Mouse (Mus musculus) neutrophil, adult 5-6 weeks (primary cell): ENCODE measurements around the gene Trpm3. TPM values are rescaled to one million over a fixed set of nuclear protein-coding genes. Genes with fewer than 3 reads are reported as not detected.

ENCODE experiments used
- ATAC-seq: fragments of 151-379, 151-347 bp; 2 replicates; pipeline ENCODE4 v1.8.0; 2017; ENCODE audit warnings: mild to moderate bottlenecking, moderate TSS enrichment; ENCODE audit not compliant: insufficient number of reproducible peaks, poor library complexity, low FRiP score, severe bottlenecking; ENCODE audit errors: extremely low read depth
- total RNA-seq: library from RNA; stranded (forward); fragments of 200-1000 nt; gene quantifications from 2 replicates; pipeline ENCODE4 v1.2.3, GENCODE M21; 2017

The Trpm3 gene
- total RNA-seq, 1 experiment from 2014 or later, result not detected

DNA sequence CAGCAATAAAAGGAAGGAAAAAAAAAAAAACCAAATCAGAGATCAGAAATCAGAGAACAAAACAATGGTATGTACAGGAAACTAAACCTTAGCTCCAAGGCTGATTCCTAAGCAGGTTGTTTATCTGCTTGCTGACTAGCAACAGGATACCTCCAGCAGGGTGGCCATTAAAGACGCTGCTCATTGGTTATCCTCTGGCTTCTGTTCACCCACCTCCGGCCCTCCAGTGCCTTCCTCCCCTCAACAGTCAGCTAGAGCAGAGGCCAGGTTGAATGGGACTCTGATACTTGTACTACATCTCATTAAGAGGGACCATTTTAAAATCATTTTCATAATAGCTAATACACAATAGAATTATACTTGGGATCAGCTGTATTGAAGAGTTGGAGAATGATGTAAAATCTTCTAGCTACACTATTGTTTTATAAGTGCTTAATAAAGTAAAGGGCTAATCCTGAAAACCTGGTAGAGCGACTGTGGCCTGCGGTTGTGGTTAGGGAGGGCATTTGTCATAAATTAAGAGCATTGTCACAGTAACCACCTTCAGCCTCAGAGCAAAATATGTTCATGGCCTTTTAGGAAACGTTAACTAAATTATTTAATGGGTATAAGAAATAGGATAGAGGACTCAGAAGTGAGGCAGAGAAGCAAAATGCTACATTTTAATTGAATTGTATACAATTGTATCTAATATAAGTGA lies 469.3 kb downstream of the Trpm3 start:
- ATAC-seq, result no peak

DNA sequence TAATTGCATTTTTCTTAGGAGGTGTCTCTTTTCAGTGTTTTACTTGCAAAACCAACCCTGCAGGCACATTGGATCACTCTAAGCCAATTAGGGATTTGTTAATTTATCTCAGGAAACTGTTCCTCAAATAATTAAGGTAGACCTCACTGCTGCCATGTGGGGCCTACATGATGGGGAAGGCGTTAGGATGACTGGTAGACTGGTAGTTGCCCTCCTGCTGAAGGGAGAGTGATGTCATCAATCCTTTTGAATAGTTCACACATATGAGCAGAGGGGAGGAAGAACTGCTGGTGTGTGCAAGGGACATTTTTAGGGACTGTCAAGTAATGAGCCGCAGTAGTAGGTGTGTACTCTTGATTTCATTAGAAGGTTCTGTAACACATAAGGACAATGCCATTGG lies 472.8 kb downstream of the Trpm3 start:
- ATAC-seq, result no peak

DNA sequence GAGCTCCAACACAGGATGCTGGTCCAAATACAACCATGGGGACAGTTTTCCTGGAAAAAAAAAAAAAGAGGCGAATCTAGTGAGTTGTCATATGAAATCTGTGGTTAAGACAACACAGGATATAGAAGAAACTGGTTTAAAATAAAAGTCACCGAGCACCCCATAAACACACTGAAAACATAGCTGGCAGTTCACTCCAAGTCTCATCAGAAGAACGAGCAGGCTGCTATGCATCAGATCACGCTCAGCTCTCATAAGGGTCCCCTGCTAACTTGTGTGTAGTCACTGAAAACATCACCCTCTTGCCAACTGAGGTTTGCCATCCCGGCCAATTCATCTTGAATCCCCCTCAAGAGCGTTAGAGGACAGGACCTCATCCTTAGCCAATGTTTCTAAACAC lies 476.5 kb downstream of the Trpm3 start:
- ATAC-seq, result no peak

DNA sequence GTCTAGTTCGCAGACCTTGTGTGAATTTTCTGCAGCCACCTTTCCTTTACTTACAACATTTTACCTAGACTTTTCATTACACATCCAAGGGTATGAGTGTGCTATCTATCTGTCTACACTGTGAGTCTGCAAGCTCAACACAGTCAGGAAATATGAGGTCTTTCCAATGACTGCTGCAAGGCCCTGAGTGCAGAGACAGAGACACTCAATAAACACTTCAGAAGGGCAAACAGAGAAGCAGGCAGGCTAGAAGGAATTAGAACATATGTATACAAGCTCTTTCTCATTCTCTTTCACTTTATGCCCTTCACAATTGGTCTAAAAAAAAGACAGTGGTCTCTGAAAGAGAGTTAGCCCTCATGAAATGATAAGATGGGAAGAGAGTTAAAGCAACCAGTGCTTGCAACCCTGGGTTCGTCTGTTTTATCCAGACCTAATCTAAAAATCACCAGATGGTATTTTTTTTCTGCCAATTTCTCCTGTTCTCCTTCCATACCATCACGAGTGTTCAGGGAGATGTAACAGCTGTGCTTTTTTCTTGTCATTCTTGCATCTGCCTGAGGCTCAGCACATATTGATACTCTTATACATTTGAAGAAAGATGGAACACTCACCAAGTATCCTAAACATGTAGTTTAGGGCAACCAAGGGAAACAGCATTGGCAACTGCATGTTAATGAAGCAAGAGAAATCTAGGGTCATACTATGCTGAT lies 486.1 kb downstream of the Trpm3 start:
- ATAC-seq, result no peak

DNA sequence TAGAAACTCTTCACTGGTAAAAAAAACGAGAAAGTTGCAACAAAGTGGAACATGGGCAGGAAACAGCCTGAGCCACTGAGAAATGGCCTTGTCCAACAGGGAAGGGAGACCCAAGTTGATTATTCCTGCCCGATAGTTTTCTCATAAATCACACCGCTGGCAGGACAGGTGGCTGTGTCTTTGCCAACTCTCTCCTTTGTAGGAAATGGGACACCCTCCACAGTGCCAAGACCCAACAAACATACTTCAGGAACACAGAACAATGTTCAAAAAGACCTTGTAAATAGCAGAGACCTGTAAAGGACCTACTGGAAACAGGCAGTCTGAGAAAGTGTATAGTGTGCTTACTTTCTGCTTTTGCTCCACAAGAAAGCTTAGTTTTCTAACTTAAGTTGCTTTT lies 490.0 kb downstream of the Trpm3 start:
- no peak for ATAC-seq

DNA sequence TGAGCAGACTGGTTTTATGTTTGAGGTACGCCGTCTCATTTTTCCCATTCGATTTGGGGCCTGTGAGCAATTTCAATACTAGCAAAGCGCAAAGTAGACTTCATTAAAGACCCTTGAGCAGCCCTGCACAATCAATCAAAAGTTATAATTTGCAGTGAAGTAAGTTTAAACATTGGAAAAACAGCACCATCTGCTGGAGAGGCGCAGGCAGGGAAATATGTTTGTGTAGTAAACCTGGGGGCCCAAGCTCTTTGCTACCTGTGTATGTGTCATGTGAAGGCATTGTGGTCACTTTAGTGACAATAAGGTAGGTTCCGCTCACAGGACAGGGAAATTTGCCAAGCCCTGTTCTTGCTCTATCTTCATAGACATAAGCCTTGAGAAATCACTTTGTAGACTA lies 492.5 kb downstream of the Trpm3 start:
- ATAC-seq, result no peak

DNA sequence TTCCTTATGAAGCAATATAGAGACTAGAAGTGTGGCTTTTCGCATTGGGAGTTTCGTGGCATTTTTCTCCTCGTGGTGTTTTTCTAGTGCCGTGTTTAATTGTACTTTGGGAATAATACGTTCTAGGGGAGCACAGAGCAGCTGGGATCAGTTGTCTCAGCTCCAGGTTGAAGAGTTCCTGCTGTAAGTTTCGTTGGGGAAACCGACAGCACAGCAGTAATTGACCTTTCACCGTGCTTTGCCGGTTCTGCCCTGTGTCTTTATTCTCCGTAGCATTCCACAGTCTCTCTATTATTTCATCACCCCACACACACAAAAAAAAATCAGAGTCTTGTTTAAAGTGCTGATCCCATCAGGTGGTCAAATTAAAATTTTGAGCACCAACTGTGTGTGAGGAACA lies 496.8 kb downstream of the Trpm3 start:
- ATAC-seq, result no peak

DNA sequence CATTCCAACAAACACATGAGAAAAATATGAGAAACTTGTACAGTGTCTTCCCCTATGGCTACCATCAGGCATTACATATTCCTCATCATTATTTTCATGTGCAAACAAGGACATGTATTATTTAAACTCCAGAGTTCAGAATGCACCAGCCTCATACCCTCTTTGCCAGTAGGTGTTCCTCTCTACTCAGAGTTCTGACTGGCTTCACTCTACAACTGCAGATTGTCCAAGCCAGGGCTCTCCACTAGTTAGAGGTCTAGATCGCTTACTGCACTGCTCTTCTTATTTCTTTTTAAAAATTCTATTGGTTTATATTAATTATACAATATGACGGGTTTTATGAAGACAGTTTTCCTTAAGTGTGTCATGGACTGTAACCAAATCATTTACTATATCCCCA lies 498.9 kb downstream of the Trpm3 start:
- ATAC-seq, result no peak

DNA sequence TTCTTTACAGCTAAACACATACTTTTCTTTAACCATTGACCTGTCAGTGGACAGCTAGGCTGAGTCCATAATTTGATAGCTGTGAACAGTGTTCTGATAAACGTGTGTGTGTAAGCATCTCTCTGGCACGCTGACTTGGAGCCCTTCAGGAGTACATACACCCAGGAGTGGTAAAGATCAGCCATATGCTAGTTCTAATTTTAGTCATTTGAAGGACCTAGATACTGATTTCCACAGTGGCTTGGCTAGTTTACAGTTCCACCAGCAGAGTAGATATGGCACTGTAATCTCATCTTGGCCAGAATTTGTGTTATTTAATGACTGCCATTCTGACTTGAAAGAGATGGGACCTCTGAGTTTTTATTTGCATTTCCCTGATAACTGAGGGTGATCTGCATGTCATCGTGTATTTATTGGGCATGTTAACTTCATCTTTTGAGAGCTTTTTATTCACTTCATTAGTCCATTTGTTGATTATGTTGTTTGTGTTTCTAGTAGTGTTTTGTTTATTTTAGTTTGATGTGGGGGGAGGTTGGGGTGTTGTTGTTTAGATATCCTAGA lies 499.6 kb downstream of the Trpm3 start:
- no peak for ATAC-seq

DNA sequence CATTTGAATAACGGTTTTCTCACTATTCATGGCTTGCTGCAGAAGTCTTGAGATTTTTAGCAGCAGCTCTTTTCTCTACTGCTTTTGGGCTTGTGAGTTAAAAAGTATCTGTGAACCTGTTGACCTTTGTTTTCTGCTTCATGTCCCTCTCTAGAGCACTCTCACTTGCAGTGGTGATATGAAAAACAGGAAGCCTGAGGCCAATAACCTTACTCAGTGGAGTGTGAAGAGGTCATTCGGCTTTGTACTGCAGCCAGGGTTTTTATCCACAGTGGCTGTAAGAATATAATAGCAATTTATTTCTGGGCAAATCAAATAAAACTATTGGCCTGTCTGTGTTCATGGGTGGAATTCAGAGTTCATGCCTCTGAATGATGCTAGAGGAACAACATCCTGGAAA lies 503.3 kb downstream of the Trpm3 start:
- ATAC-seq, result no peak

DNA sequence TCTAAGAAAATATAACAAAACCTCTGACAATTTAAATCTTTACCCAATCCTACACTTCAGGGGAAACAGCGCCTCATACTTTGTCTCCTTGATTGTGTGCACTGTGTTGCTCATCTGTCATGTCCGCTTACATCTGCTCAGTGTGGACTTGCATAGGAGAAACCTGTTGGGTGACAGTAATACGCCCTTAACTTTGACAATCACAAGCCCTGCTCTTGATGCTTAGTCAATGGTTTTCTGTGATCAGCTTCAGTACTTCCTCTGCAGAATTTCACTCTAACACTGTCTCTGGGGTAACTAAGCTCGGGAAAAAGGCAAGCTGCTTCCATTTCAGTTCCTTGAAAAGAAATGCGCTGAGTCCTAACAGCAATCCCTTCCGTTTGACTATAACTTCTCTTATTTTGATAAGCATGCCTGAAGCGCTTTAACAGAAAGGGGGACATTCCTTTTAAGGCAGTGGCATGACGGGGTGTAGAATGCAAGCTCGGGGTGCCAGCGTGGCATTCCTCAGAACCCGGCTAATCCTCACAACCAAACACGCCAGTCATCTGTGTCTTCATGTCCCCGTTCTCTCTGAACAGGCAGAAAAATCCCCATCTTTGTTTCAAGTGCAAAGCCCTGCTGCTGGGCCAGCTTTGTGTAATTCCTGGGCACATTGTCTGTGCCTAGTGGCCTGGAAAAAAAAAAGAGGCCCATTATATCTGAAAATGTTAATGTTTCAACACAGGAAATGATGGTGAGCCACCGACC lies 517.8 kb downstream of the Trpm3 start:
- no peak for ATAC-seq

DNA sequence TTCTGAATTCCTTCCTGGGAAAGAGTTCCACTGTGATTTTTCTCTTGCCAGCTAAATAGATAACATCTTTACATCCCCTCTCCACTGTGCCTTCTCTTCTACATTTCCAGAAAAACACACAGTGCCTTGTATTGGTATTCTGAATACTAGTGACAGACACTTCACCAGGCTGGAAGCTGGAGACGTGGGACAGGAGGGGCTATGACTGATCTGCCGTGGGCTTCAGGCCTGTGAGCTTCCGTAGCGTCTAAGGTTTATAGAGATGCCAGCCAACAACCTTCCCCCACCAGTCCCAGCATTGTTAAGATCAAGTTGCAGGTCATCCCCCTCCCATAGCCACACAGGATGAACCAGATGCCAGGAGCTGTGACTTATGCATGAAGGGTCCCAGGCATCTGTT lies 518.4 kb downstream of the Trpm3 start:
- ATAC-seq, result no peak

DNA sequence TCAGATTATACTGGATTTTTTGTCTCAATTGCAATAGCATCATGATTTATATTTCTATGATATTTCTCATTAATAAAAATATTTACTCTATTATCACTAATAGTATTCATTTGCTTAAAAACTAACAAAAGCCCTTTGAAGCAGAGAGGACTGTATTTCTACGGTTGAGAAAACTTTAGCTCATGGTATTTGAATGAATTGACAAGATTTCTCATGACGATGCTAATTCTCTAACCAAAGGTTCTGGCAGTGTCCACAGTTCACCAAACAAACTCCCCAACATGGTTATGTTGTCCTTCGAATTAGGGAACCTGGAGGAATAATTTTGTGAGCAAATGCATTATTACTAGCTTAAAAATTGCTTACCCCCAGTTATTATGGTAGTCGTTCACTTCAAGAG lies 526.6 kb downstream of the Trpm3 start:
- no peak for ATAC-seq

DNA sequence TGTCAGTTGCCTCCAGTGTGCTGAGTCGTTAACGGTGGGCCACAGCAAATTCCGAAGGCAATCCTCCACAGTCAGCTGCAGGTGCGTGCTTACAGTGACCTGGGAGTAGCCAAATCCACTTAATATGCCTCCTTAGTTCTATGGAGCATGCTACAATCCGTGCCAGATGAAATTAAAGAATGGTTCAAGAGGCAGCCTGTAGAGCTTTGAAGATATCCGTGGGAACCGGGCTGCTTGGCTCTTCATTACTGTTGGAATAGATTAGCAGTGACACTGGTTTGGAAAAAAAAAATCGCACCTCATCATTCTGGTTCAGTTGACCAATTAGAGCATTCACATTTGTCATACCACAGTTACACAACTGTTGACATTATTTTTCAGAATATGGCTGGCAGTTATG lies 531.4 kb downstream of the Trpm3 start:
- ATAC-seq, result no peak

DNA sequence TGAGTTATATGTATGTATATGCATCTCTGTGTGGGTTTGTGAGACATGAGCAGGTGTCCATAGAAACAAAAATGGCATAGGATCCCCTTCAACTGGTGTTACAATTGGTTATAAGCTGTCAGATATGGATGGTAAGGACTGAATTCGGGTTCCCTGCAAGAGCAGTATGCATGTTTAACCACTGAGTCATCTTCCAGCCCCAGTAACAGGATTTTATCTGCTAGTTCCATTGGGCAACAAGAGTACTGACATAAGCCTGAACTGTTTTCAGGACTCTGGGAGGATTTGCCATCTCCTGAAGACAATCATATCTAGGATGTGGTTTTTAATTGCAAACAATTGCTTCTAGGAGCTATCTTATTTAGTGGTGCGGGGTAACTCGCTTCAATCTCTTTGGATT lies 534.0 kb downstream of the Trpm3 start:
- no peak for ATAC-seq

DNA sequence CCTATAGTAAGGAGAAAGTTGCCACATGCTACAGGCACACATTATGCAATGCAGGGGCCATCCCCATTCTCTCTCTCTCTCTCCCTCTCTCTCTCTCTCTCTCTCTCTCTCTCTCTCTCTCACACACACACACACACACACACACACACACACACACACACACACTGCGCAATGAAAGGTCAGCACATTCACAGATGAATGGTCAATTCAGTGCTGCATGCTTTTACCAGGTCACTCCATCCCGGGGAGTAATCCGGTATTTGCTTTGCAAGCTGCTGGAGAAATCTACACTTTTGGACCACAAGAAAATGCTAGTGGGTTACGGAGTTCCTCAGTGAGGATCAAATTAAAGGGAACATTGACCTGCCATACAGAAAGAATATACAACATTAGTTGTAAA lies 537.4 kb downstream of the Trpm3 start:
- ATAC-seq, result no peak

DNA sequence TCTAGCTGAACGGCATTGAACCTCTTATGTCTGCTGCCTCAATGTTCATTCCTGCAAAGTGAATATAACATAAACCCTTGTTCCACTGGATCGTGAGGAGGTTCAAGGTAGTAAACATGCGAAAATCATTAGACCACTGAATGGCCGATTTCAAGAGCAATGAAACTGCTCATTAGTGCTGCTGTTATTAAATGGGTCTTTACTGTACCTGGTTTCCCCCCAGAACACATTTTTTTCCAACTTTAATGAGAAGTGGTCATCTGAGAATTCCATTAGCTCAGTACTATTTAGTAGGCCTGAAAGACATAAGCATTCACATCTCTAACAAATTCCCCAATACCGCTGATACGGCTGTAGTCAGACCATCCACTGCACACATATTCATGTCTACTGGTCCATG lies 543.4 kb downstream of the Trpm3 start:
- no peak for ATAC-seq

DNA sequence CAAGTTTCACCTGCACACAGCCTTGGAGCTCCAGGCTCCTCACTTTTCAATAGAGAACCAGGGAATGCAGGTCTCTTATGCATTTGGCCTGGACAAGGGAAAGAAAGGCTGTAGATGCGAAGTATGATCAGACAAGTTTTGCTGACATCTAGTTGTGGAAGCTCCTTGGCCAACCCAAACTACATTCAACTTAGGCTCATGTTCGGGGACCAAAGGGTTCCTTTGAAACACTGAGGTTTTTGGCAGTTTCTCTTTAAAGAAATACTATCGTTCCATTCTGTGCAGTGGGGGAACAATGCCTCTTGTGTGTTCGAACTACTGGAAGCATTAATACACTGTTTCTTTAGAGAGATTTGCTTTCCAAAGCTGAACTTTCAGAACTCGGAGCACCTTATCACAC lies 553.1 kb downstream of the Trpm3 start:
- ATAC-seq, result no peak

DNA sequence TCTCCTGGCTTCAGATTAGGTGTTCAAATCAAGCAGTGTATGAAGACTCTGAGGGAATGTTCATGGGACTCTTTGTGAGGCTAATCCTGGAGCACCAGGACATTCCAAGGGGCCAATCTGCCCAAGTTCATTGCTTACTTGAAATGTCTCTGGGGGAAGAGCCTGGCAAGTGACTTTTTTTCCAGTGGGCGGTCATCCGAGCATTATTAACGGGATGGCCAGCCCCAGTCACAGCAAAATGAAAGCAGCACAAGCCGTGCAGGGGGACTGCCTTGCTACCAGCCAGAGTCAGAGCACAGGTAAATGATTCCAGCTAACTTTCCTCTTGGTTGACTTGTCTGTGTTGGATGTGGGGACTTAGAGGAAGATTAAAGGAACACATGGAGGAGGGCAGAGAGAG lies 553.7 kb downstream of the Trpm3 start:
- no peak for ATAC-seq

DNA sequence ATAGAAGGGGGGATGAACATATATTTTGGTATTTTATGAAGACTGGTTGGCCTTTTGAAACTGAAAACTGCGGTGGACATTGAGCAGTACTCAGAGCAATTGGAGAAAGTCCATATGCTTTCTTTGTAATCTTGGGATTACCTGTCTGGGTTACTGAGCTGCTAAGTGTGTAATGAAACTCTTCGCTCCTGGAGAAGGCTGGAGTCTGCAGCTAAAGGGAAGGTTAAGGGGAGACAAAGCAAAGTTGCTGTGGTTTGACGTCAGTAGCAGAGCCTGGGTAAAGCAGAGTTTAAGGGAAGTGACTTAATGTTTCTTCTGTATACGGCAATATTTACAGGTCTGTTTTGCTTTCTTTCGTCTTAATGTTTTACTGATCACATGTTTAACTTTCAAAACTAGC lies 554.1 kb downstream of the Trpm3 start:
- ATAC-seq, result no peak
